Mouse (Mus musculus) telencephalon, adult 2 months (tissue): ENCODE measurements around the gene Tmem150c.

ENCODE experiments used
- DNase-seq: peaks from one replicate; pipeline ENCODE4 v3.0.0-alpha.2; 2011; ENCODE audit warnings: low read depth, low spot score

Tmem150c gene

DNA sequence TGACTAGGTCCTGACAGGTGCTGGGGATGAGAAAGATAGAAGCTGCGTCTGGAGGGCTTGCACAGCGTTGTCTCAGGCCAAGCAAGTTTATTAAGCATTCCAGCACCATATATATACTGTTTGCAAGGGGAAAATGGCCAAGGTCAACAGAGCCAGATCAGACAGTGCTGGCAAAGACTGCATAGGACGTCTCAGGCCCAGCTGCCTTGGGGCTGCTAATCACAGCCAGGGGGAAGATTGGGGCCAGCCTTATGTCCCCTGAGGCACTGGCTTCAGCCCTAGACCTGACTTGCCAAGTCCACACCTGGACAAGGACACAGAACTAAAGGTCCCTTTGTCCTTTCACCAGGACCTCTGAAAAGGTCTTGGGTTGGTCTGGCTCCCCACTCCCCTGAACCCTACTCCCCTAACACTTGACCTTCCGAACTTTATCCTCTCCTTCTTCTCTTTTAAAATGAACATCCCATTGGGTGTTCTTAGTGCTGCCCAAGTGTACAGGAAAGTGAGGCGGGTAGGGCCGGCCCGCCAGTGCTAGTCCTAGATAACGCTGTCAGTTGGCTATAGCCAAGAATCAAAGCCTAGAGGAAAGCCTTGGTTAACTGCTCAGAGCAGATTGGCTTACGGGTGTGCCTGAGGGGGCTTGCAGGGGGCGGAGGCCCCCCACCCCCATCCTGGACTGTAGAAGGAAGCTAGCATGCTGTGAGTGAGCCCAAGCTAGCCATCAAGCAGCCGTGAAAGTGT, 104.6 kb downstream of the Tmem150c start:
- DNase-seq, result no peak

GRCm38 (mm10) chr5:100052728-100053127, 106.9 kb downstream of the Tmem150c start:
- no peak for DNase-seq

GRCm38 (mm10) chr5:100049904-100050303, 109.7 kb downstream of the Tmem150c start:
- DNase-seq, result no peak

DNA sequence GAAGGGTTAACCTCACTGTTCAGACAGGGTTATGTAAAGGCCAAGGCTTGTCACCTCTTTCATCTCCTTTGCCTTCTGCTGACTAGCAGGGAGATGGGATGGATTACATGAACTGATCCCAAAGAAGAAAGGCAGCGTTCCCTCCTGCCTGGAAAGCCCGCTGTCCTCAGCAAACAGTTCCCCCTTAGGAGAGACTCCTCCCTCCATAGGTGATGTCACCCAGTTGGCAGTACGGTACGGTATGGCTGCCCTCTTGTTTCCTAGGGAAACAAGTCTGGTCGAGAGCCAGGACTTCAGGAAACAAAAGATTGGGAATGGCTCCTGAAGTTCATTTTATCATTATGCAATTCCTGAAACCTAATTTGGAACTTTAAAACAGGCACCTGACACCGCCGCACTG, 111.7 kb downstream of the Tmem150c start:
- DNase-seq, result no peak

DNA sequence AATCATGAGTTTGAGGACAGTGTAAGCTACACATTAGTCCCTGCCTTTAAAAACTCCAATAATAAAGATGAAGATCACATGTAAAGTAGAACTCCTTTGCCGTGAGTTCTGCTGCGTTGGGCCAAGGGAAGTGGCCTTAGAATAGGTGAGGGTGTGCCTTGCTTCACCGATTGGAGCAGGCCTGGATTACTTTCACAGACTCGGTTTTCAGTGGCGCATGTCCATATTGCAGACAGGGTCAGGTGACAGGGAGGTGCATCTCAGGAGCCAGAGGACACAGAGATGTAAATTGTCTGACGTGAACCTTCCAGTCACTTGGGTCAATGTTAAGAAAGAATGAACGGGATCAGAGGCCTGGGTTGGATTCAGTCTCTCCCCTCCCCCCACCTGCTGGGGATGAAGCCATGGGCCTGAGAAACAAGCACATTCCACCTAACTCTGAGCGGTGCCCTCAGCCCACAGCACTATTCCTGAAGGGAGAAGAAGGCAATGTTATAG, 112.4 kb downstream of the Tmem150c start:
- DNase-seq, result no peak

- no peak for DNase-seq
These were observed 113.5 kb downstream of the Tmem150c start for GRCm38 (mm10) chr5:100046096-100046495.

- DNase-seq, result no peak
These were observed 115.0 kb downstream of the Tmem150c start for GRCm38 (mm10) chr5:100044621-100045020.

DNA sequence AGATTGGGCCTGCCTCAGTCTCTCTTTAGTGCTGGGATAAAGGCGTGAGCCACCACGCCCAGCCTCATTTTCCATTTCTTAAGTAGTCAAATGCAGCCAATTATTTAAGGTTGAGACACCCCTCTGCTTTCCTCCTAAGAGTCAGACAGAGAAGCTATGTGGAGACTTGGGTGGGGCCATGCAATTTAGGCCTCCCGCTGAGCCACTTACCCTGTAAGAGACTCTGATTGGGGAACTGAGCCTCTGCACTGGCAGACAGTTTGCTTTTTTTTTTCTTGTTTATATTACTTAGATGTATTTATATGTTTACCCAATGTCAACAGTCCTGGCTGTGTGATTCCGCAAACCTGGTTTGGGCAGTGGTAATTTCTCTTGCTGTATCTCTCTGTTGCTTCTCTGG, 115.6 kb downstream of the Tmem150c start:
- DNase-seq, result no peak

DNA sequence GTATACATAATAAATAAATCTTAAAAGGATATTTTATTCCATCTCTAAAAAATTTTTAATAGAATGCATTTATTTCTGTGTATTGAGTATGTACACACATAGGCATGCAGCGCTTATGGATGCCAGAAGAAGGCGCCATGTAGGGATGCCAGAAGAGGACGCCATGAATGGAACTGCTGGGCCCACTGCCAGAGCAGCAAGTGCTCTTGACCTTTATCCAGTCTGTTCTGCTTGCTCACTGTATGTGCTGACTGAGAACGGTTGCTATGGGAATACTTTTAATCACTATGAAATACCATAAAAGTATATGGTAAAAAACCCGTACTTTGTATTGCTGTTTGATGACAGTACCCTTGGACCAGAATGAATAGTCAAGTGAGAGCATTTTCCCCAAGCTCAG, 116.2 kb downstream of the Tmem150c start:
- DNase-seq, result no peak

- DNase-seq, result no peak
These were observed 117.1 kb downstream of the Tmem150c start for GRCm38 (mm10) chr5:100042467-100042866.

DNA sequence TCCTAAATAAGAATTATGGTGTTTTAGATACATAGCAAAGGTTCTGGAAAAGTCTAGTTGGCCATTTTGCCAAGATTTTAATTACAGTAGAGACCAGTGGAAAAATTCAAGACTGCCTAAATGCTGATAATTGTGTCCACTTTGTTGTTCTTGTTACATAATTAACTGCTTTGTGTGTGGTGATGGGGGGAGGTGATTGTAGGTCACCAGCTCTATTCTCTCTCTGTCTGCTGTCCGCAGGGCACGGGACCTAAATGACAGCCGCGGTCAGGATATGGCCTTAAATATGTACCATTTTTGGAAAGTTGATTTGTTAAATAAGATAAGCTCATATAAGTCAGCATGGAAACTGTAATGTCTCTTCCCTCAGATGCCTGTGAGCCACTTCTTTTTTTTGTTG, 118.3 kb downstream of the Tmem150c start:
- no peak for DNase-seq

GRCm38 (mm10) chr5:100040281-100040784, 119.3 kb downstream of the Tmem150c start:
- DNase-seq, result no peak

- peak; percentile 96 for DNase-seq
These were observed 119.9 kb downstream of the Tmem150c start, which contains the start of the genes Hnrnpdl and Enoph1 for GRCm38 (mm10) chr5:100039602-100040142. Gene Hnrnpdl (minus strand): TSS chr5:100039664. Gene Enoph1 (plus strand): TSS chr5:100039985.

DNA sequence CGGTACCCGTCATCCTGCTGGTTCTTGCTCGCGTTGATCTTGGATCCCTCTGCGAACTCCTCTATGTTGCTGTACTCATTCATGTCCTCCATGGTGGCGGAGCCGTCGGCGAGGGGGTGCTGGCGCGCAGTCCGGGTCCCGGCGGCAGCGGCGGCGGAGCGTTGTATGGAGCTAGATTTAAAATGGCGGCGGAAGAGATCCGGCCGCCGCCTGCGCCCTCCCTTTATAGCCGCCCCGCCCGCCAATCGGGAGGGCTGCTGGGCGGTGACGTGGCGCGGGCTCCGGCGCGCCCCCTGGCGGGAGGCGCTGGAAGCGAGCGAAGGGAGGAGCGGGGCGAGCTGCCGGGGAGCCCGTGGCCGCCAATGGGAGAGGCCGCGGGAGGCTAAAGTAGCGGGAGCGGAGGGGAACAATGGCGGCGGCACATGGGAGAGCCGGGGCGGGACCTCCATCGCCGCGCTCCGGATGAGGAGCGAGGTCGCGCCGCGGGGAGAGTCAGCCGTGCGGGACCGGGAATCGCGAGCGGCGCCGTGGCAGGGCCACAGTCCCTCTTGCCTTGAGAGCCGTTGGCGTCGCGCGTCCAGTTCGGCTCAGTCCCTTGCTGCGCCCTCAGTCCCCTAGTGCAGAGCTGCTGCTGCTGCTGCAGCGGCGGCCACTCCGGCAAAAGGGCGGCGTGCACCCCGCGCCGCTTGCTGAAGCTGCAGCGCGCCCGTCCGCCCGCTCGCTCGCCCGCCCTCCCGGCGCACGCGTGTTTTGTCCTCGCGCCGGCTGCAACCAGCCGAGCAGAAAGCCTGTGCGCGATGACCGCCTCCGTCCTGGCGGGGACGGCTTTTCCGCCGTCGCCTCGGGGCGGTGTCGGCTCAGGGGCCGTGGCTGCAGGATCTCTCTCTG, 120.7 kb downstream of the Tmem150c start:
- DNase-seq, result peak; percentile 72

GRCm38 (mm10) chr5:100037965-100038713, 121.5 kb downstream of the Tmem150c start:
- DNase-seq, result peak; percentile 54

- no peak for DNase-seq
These were observed 122.9 kb downstream of the Tmem150c start for GRCm38 (mm10) chr5:100036681-100037080.

DNA sequence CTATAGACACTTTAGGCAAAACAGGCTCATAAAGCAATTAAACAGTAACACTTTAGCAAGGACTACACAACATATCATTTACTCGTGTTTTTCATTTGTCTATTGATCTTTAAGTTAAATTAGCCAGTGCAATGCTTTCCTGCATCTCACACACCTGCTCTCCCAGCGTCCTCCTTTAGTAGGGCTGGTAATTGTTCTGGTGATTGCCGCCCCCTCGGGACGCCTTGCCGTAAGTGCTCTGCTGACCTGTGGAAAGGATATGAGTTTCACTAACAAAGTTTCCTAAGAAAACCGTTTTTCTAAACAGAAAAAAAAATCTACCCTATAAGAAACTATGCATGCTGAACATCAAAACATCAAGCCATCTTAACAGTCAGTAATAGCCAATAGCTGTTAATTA, 123.7 kb downstream of the Tmem150c start:
- DNase-seq, result no peak

DNA sequence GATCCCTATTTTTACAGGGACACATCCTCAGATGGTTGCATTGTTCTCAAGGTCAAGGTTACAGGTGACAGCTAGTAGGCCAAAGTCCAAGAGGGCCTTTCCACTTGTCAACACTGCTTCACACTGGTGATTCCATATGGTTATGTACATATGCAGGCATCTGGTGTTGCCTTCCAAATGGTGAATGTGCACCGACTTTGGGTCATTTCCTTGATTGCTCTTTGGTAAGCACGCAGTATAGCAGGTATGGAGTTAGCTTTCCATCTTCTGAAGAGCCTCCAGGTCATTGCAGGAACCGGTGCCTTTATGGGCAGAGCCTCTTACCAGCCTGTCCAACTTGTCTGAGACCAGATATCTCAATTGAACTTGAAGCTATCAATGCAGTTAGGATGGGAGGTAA, 127.0 kb downstream of the Tmem150c start:
- DNase-seq, result no peak

DNA sequence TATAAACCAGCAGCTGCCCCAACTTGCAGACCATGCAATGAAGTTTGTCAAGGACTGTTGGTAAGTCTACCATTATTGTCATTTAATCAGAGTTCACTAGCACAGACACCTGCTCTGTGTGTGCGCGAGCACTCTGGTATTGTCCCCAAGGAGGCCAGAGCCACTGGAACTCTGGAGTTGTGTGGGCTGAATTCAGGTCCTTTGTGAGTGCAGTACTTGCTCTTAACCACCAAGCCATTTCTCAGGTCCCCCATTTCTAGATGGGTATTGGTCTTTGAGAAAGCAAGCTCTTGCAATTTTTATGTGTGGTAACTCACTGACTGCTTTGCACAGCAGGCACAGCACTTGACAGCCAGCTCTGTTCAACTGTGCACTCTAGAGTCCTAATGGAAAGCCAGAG, 127.5 kb downstream of the Tmem150c start:
- DNase-seq, result no peak

DNA sequence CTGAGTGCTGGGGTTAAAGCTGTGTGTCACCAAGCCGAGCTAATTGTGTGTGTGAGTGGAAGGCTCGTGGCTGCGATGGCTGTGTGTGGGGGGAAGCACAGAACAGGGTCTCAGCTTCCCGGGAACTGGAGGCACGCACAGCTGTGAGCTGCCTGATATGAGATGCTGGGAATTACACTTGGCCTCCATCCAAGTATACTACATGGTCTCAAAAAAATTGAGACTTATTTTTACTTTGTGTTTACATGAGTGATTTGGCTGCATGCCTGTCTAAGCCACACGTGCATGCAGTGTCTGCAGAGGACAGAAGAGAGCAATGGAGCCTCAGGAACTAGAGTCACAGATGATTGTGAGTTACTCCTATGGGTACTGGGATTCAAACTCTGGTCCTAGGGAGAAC, 129.5 kb downstream of the Tmem150c start:
- peak; percentile 48 for DNase-seq
